Mouse (Mus musculus) CH12F3 (cell line): Measurements from ENCODE around the gene Ifnar1.
"Not testable (repeated sequence)": the region's sequence is repeated elsewhere in the genome, so short reads cannot be mapped to it uniquely, and the experiment has no call there.

Source experiments
- in situ Hi-C: fragments of 300-500 bp; cut with MboI; formaldehyde crosslinking; loops from 2 replicates; pipeline ENCODE4 v1.14.3; 2020; ENCODE audit warnings: low sequenced_read_pairs

Gene Ifnar1

DNA sequence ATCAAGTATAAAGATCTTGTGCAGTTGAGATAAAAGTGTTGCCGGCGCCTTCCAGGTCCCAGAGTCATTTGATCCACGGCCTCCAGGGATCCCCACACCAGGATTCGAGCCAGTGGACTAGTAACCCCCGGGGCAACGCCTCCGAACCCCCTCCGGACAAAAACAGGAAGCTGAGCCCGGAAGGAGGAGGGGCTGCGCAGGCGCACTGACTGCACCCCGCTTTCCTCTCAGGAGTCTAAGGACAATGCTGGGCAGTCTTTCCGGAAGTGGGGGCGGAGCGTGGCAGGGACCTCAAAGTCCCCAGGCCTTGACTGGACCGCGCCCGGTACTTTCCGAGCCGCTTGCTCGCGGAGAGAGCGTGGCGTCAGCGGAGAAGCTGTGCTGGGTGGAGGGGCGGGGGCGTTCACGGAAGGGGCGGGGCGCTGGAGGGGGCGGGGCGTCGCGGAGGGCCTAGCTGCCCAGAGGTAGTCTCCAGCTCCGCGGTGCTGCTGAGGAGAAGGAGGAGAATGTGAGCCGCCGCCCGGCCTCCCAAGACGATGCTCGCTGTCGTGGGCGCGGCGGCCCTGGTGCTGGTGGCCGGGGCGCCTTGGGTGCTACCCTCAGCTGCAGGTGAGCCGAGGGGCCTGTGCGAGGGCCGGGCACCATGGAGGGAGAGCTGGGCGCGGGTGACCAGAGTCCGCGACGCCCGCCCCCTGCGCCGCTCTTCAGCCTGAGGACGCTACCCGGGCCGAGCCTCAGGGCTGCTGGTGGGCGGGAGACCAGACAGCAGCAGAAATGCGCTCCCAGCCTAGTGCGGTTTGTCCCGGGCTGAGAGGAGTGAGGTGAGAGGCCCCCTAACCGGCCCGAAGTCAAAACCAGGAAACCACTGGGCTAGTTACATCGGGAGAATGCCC is at the start of gene Ifnar1:
TSS of gene Ifnar1 (plus strand) at position 431 of the 893 bp plus-strand sequence.
- in situ Hi-C loops, result no loop called here

DNA sequence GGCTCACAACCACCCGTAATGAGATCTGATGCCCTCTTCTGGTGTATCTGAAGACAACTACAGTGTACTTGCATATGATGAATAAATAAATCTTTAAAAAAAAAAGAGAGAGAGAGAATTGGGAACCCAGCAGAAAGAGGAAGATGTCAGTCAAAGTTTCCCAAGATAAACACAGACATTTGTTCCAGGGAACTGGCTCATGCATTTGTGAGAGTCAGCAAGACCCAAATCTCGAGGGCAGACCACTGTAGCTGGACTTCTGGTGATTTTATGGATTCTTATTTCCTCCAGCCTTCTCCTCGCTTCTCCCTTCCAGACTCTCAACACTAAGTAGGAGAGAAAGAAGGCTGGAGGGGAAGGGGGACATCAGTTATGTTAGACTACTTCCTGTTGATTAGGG is 47.0 kb upstream of the Ifnar1 start:
- in situ Hi-C loops, result no loop called here

DNA sequence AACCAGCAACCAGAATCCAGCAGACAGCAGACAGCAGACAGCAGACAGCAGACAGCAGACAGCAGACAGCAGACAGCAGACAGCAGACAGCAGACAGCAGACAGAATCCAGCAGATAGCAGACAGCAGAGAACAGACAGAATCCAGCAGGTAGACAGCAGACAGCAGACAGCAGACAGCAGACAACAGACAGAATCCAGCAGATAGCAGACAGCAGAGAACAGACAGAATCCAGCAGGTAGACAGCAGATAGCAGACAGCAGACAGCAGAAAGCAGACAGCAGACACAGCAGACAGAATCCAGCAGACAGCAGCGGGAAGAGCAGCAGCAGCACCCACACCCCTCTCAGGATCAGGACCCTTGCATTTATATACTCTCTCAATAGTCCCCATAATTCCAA is 46.4 kb upstream of the Ifnar1 start:
- in situ Hi-C loops, result not testable (repeated sequence)

DNA sequence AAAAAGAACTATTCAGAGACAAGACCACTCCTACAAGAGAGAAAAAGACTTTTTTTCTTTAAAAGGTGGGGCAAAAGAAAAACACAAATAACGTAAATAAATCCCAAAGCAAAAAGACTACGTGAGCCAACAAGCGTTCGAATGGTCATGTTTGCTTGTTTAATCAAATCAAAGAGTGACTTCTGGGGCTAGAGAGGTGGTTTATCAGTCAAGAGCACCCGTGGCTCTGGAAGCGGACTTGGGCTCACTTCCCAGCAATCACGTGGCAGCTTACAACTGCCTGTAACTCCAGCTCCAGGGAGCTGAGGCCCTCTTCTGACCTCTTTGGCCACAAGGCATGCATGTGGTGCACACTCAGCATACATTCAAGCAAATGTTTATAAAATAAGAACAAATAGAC is 43.7 kb upstream of the Ifnar1 start:
- in situ Hi-C loops, result no loop called here

DNA sequence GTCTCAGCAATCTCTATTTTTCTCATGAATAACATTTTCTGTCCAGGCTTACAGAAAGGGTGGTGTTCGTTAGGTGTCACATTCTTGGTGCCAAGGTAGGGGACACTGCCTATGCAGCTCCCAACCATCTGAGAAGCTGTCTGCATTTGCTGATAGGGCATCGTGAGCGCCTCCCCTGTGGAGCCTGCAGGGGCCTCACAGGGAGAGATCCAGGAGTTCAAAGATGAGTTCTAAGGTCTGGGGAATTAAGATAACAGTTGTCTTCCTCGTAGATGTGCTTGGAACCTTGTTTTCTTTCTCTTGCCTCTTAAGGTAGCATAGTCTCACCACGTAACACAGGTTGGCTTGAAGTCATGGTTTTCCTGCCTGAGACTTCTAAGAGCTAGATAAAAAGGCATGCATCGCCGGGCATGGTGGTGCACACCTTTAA is 43.2 kb upstream of the Ifnar1 start:
- in situ Hi-C loops, result no loop called here

DNA sequence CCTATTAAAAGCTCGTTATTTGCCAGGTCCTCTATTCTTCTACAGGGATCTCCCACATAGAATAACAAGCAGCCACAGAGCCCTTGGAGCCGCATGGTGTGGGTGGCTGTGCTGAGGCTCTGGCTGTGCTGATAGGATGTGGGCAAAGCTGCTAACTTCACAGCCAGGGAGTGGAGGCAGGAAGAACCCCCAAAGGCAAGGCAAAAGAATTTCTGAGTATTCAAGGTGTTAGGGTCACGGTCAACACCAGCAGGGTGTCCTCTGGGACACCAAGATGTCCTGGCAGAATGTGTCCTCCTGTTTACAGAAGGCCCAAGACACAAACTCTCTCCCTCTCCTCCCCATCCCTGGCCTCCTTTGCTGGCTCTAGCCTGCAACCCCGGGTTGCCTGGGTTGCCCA is 42.6 kb upstream of the Ifnar1 start:
- in situ Hi-C loops, result no loop called here

DNA sequence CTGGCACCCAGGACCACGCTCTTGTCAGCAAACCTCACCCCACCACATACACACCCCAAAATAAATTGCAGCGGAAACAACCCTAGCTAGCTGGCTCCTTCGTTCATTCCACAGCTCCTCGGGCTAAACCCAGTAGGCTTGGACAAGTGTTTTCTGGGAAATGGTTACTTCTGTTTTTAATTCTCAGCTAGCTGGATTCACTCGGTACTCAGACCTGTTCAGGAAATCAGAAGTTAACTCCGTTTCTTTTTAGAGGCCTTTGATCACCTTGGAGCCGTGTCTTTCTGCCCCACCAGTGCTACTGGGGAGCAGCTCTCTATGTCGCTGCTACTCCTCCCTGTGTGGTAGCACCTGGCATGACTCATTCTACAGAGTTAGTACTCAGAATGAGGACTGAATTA is 41.8 kb upstream of the Ifnar1 start:
- in situ Hi-C loops, result no loop called here

DNA sequence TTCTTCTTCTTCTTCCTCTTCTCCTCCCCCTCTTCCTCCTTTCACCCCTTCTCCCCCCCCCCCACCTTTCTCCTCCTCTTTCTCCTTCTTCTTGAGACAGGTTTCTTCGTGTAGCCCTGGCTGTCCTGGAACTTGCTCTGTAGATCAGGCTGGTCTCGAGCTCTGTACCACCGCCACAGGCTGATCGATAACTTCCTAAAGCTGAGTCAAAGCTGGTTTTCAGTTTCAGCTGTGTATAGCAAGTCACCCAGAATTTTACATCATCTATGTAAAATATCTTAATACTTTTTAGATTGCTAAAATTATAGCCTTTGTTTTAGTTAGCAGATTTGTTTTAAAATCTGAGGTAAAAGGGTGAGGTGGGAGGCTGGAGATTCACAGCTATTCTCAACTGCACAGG is 40.2 kb upstream of the Ifnar1 start:
- in situ Hi-C loops, result no loop called here

DNA sequence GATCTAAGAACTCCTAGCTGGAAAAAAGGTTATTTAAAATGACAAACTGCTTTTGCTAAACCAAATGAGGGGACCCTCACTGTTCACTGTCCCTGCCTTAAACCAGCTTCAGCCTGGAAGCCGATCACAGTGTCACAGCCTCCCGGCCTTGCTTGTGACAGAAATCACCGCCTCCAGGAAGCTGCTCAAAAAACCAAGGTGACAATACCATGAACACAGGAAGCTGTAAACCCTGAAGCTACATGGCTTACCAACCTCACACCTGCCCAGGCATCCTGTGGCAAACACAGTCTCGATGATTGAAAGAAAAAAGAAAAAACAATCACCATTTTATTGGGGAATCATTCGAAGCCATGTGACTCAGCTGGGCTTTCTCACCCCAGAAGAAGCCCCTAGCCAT is 39.5 kb upstream of the Ifnar1 start:
- in situ Hi-C loops, result no loop called here

DNA sequence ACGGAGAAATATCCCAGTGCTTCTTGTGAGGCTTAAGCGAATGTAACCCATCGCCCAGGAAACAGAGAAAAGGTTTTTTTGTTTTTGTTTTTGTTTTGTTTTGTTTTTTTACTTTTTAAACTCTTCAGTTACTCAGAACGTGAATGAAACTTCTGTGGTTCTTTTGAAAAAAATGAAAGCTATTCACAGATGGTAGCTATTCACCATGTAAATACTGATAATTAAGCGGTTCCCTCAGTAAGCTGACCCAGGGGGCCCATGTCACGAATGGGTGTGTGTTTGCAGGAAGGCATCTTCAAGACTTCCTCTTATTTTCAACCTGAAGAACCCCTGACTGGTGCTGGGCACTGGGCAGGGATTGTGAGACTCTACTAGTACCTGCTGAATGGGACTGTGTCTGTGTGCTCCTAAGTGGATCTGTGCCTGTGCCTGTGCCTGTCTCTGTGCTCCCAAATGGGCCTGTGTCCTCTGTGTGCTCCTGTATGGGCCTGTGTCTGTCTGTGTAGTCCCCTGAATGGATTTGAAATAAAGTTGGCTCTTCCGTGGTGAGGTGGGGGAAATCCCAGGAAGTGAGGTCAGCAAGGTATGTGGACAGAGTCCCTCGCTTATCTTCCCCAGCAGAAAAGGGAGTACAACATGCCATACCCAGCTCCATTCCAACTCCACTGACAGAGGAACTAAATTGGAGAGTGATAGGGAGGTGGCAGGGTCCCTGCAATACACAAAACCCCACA is 38.1 kb upstream of the Ifnar1 start:
- in situ Hi-C loops, result no loop called here

DNA sequence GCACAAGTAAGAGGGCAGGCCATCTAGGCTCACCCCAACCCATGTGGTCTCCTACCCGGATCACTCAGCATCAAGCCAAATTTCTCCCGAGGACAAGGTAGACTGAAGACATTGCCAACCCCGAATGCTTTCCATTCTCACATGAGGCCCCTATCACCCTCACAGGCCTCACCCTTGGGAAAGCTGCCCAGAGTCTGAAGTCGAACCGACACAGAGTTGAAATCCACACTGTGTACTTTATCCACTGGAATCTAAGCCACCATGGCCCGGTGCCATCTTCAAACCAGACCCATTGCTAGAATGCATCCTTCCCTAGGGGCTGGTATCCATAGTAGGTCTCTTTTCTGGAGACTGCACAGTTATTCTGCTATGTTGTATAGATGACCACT is 37.5 kb upstream of the Ifnar1 start:
- in situ Hi-C loops, result no loop called here

DNA sequence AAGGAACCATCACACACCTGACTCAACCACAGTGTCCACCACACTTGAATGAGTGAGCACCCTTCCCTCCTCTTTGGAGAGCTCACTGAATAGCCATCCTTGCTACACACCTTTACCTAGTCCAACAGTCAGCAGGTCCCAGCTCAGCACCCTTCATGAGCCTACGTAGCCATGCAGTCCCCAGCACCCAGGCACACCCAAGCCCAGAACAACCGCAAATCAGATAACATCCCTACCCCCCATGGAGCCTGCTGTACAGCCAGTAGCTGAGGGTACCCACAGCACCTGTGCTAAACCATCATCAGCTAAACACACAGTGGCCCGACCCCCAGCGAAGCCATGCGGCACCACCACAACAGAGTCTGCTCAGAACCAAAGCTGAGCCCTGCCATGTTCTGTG is 37.0 kb upstream of the Ifnar1 start:
- in situ Hi-C loops, result no loop called here

DNA sequence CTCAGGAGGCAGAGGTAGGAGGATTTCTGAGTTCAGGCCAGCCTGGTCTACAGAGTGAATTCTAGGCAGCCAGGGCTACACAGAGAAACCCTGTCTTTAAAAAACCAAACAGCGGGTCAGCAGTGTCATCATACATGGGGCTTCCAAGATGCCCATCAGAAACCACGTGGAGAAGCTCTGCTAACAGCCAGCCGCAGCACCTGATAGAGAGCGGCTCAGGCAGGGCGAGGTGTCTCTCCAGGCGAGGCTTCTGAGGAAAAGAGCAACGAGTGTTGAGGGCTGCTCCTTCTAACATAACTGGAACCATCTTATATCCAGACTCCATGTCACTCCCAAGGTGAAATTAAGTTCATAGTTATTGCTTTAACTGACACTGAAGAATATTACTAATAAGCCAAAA is 36.1 kb upstream of the Ifnar1 start:
- in situ Hi-C loops, result no loop called here

DNA sequence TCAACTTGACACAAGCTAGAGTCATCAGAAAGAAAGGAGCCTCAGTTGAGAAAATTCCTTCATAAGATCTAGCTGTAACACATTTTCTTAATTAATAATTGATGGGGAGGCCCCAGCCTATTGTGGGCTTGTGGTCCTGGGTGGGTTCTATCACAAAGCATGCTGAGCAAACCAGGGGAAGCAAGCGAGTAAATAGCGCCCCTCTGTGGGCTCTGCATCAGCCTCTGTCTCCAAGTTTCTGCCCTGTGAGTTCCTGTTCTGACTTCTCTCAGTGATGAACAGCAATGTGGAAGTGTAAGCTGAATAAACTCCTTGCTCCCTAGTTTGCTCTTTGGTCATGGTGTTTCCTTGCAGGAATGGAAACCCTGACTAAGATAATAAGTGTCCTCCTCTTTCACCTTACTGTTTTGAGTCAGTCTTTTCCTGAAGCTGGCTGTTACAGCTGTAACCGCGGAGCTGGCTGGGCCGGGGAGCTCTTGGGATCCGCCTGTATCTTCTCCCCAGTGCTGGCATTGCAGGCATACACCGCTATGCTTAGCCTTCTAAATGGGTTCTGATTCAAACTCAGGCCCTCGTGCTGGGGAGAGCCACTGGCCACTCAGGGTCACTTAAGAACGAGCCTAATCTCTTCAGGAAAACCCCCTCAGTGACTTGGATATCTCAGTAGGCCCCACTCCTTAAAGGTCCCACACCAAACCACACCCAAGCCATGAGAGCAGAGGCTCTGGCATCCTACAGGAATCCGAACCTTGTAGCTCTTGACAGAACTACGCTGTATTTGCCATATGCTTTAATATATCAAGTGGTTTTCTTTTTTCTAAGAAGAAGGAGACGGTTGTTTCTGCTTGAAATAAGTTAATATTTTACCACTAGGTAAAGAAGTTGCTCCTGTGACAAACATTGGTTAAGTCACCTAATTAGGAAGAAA is 34.6 kb upstream of the Ifnar1 start:
- in situ Hi-C loops, result no loop called here

DNA sequence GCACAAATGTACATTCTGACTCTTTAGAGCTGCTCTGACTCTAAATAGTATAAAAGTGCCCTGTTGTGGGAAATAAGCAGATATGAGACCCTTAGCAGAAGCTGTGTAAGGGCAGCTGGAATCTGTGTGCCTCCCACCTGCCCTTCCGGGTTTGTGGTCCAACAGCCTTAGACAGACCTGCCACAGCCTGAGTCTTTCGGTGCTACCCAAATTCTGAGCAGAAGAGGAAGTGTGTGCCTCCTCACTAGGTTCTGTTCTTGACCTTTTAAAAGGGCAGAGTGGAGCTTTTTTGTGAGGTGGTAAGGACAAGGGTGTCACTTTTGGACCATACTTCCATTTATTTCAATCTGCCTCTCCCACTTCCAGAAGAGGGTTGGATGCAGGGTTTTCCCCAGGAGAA is 33.1 kb upstream of the Ifnar1 start:
- in situ Hi-C loops, result no loop called here

DNA sequence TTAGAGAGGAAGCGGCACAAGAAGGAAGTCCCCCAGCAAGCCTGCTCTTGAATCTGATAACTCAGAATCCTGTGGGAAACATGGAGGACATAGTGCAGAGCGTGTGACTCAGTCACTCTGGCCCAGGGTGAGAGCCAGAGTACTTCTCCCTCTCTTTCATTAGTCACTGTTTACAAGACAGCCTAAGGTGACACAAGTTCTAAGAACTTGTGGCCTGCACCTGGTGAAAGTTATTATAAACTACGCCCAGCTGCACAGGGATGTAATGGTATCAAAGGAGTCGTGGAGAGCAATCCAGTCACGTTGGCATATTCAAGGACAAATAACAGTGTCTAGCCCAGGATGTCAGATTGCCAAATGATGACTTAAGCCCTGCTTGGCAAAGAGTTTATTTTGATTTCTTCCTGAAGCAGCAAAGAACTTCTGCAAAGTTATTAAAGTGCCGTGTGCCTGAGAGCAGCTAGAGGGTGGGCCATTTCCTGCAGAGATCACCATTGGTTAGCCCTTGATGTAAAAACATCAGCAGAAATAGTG is 32.6 kb upstream of the Ifnar1 start:
- in situ Hi-C loops, result no loop called here

DNA sequence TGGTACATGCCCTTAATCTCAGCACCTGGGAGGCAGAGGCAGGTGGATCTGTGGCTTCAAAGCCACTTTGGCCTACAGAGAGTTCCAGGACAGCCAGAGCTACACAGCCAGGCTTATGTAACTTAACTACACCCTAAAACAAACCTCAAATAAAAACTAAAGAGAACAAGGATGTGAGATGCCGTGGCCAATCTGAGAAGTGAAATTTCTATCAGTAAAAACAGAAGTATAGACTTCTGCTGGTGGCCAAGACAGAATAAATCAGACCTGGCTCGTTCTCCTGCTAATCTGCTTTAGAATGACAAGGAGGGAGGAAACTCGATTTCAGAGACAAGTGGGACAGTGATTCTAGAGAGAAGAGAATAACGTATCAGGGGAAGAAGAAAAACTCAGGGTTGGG is 29.2 kb upstream of the Ifnar1 start:
- in situ Hi-C loops, result no loop called here

DNA sequence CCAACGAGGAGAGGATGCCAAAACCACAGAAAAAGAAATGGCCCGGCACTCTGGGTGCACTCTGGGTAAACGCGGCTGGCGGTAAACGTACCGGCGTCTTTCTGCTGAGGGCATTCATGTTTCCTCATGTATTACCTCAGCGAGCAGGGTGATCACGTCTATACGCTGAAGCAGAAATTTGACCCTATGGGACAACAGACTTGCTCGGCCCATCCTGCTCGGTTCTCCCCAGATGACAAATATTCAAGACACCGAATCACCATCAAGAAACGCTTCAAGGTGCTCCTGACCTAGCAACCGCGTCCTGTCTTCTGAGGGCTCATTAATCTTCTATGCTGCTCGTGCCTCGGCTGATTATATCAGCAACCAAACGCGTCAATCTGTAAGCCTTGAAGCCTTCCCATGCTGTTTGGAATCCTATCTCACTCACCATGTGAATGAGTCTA is 26.7 kb upstream of the Ifnar1 start:
- in situ Hi-C loops, result no loop called here

DNA sequence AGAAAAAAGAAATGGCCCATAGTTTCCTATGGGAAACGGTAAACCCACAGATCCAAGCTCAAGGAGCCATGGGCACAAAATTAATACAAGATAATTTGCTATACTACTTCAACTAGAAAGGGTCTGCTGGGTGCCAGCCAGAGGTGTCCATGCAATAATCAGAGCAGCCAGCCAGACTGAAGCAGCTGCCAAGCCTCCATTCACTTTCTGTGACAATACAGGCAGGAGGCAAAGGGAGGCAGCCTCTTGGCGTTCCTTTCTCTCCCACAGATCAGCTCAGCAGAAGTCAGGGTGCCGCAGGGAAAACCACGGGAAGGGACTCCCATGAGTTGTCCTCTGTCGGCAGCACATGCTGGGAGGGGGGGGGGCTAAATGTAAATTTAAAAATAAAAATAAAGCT is 26.1 kb upstream of the Ifnar1 start:
- in situ Hi-C loops, result no loop called here

DNA sequence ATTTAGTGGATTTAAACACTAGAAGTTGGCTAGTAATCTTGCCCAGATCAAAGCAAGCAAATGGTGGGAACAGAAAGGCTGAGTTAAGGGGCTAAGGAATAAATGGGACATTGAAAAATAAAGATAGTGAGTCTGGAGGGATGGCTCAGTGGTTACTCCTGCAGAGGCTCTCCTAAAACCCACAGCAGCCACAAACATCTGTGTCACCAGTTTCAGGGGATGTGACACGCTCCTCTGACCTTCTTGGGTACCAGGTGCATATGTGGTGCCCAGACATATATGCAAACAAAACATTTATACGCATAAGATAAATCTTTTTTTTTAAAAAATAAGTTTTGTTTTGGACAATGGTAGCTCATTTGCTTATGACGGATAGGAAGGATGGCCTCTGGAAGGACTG is 25.6 kb upstream of the Ifnar1 start:
- in situ Hi-C loops, result no loop called here

DNA sequence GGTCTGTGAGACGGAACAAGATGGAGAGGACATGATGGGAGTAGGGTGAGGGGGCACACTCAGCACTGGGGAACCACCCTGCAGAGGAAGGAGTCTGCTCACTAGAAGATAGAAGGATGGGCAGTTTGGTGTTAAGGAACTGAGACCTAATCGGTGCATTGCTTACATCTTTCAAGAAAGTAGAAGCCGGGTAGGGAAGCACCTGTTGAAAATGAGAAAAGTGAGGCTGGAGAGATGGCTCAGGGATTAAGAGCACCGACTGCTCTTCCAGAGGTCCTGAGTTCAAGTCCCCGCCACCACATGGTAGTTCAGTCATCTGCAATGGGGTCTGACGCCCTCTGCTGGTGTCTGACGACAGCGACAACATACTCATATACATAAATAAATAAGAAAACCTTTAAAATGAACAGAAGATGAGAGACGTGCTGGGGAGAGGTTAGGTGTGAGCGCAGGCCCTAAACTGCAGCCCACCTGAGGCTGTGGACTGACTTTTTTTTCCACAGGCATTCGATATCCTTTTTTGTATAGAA is 25.1 kb upstream of the Ifnar1 start:
- in situ Hi-C loops, result no loop called here
